Mouse (Mus musculus) ES-Bruce4 (cell line): Measurements from ENCODE around the gene Slc9a9. TPM values are rescaled to one million over a fixed set of nuclear protein-coding genes. Genes with fewer than 3 reads are reported as not detected.

Experiments used
- H3K27ac ChIP-seq: 2 replicates; pipeline ENCODE4 v1.5.1; 2012; ENCODE audit warnings: low read length, inconsistent platforms; ENCODE audit not compliant: insufficient read depth
- H3K27me3 ChIP-seq: 2 replicates; pipeline ENCODE4 v1.6.1; 2012; ENCODE audit warnings: mild to moderate bottlenecking, low read length, inconsistent platforms; ENCODE audit not compliant: control insufficient read depth, poor library complexity, insufficient read depth, severe bottlenecking
- H3K36me3 ChIP-seq: 2 replicates; pipeline ENCODE4 v1.6.1; 2012; ENCODE audit warnings: inconsistent platforms, mild to moderate bottlenecking, low read length, moderate library complexity; ENCODE audit not compliant: control insufficient read depth, poor library complexity, insufficient read depth, severe bottlenecking
- H3K4me1 ChIP-seq: one replicate; pipeline ENCODE4 v1.8.1; 2011; ENCODE audit warnings: low read length; ENCODE audit not compliant: control insufficient read depth, insufficient read depth
- H3K4me3 ChIP-seq: 2 replicates; pipeline ENCODE4 v1.5.1; 2011; ENCODE audit warnings: low read depth, mild to moderate bottlenecking, low read length
- H3K9ac ChIP-seq: 2 replicates; pipeline ENCODE4 v1.6.1; 2012; ENCODE audit warnings: low read depth, mild to moderate bottlenecking, inconsistent platforms; ENCODE audit not compliant: poor library complexity, severe bottlenecking
- H3K9me3 ChIP-seq: replicated peaks from 2 replicates; pipeline ENCODE4 v1.6.1; 2012; ENCODE audit warnings: mild to moderate bottlenecking, low read length, inconsistent platforms; ENCODE audit not compliant: control insufficient read depth, poor library complexity, insufficient read depth, severe bottlenecking
- CTCF ChIP-seq: IDR thresholded peaks from one replicate; pipeline ENCODE4 v1.8.1; 2011; ENCODE audit warnings: low read depth, low read length
- EP300 ChIP-seq: IDR thresholded peaks from 2 replicates; pipeline ENCODE4 v1.6.1; 2011; ENCODE audit warnings: low read depth, low read length; ENCODE audit not compliant: insufficient read depth
- POLR2A ChIP-seq: IDR thresholded peaks from one replicate; pipeline ENCODE4 v1.8.1; 2011; ENCODE audit warnings: low read length; ENCODE audit not compliant: insufficient read depth
- polyA plus RNA-seq: library from polyadenylated mRNA; stranded (reverse); fragments of >200 nt; gene quantifications from 2 replicates; pipeline ENCODE4 v1.2.4, GENCODE M21; 2011; ENCODE audit warnings: low read depth; ENCODE audit not compliant: missing spikeins, insufficient read depth, insufficient read length

The Slc9a9 gene
- polyA plus RNA-seq, 1 experiment: not detected

DNA sequence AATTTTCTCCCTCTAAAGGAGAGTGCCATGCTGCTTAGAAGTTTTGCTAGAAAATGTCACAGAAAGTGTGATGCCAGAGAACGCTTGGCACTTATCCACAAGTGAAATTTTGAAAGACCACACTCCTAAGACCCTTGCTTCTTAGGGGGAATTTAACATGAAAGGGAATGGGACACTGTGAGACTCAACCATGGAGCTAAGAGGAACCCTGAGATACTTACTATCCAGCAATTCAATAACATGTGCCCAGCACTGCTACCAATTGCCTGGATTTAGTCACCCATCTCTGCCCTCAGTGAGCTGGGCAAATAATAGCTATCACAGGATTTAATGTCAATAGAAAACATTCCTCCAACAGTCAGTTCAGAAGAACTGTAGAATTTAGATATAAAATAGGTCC lies 198.8 kb downstream of the Slc9a9 start:
- TF ChIP-seq POLR2A (no peak), EP300 (no peak), CTCF (no peak)
- no peak overlapping the region for H3K27ac ChIP-seq
- H3K36me3 ChIP-seq: no peaks in the 10 kb centered on the region
- H3K4me3 ChIP-seq: no peak overlapping the region
- no peak overlapping the region for H3K9ac ChIP-seq
- H3K9me3 ChIP-seq: no peaks in the 10 kb centered on the region
- no peaks in the 10 kb centered on the region for H3K4me1 ChIP-seq
- H3K27me3 ChIP-seq: no peaks in the 10 kb centered on the region

DNA sequence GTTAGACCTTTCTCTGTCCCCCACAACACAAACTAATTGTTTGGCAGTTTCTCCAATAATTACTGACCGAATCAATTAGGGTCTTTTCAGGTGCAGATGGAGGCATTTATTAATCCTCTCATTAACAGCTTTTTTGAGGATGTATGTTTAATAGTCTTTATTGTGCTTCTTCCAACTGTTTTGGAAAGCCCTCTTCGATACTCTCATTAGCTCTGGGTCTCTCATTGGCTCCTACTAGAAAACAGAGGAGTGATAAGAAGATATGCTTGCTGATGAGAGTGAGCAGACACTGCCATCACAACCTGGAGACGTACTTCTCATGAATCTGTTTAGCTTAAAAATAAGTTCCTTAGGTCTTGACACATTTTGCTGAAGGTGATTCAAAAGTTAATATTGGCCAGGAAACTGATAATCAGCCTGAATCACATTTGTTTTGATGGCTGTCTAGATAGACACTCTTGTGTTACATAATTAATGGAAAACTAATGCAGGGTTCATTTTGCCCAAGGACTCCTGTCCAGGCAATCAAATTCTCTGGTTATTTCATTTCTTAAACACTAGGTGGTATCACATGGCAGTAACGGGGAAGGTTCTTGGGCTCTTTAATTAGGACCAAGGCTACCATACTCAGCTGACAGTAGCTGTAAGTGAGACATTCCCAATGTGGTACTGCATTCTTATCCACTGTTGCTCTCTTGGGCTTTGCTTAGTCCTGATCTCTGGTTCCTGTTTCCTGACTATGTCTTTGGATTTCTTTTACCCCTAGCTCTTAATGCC lies 199.5 kb downstream of the Slc9a9 start:
- no peaks in the 10 kb centered on the region for H3K4me1 ChIP-seq
- no peak overlapping the region for H3K9ac ChIP-seq
- no peaks in the 10 kb centered on the region for H3K9me3 ChIP-seq

DNA sequence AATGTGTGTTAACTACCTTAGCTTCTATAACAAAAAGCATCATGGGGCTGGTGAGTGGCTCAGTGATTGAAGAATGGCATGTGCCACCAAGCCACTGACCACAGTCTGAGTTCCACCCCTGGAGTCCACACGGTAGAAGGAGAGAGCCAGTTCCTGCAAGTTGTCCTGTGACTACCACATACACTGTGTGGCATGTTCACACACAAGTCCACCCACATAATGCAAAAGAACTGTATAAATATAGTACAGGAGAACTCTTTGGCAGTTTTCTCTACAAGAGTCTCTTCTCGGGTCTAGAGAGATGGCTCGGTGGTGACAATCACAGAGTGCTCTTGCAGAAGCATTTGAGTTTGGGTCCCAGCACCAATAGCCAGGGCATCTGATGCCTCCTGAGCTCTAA lies 212.8 kb downstream of the Slc9a9 start:
- Histone ChIP-seq H3K27me3 (no peaks in the 10 kb centered on the region), H3K27ac (no peak overlapping the region), H3K4me1 (no peaks in the 10 kb centered on the region), H3K9ac (no peak overlapping the region), H3K4me3 (no peak overlapping the region), H3K36me3 (no peaks in the 10 kb centered on the region), H3K9me3 (no peaks in the 10 kb centered on the region)
- TF ChIP-seq EP300: no peak
- TF ChIP-seq POLR2A: no peak
- no peak for TF ChIP-seq CTCF

More for the DNA sequence above, 199.5 kb downstream of the Slc9a9 start:
- no peaks in the 10 kb centered on the region for H3K27me3 ChIP-seq
- H3K4me3 ChIP-seq: no peak overlapping the region
- TF ChIP-seq CTCF (no peak), EP300 (no peak)
- H3K36me3 ChIP-seq: no peaks in the 10 kb centered on the region
- no peak overlapping the region for H3K27ac ChIP-seq

DNA sequence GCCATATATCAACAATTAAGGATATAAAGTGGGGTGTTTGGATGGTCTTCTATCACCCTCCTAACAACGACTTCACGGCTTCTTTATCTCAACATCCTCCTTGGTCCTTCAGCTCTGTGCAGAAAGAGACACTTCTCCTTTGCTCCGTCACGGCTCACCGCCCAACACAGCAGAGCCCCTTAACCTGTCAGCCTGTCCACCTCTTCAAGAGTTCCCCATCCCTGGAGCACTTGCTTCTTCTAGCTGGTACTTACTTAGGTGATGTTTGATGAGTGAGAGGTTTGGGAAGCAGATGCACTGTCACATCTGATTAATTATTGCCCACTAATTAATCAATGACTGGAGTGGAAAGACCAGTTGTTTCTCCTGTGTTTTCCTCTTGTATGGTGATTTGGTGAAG lies 213.7 kb downstream of the Slc9a9 start:
- no peaks in the 10 kb centered on the region for H3K9me3 ChIP-seq
- H3K4me1 ChIP-seq: no peaks in the 10 kb centered on the region
- no peak overlapping the region for H3K9ac ChIP-seq
- TF ChIP-seq POLR2A (no peak), EP300 (no peak), CTCF (no peak)
- H3K36me3 ChIP-seq: no peaks in the 10 kb centered on the region
- H3K4me3 ChIP-seq: no peak overlapping the region
- H3K27me3 ChIP-seq: no peaks in the 10 kb centered on the region
- no peak overlapping the region for H3K27ac ChIP-seq

DNA sequence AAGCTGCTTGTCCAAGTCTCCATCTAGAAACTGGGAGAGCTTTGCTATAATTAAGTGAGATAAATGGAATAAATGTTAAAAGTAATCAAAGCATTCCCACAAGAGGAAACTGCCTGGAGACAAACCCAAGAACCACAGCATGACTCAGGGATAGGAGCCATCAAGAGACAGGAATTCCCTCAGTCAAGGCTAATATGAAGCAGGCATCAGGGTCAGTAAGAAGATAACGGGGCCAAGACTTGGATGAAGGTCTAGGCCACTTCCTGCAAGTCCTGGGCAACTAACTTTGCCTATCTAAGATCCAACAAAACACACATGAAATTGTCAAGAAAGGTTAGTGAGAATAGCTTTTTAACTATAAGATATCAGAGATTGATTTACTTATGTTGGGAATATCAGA lies 215.4 kb downstream of the Slc9a9 start:
- Histone ChIP-seq H3K4me3 (no peak overlapping the region), H3K27me3 (no peaks in the 10 kb centered on the region), H3K27ac (no peak overlapping the region), H3K36me3 (no peaks in the 10 kb centered on the region), H3K9me3 (no peaks in the 10 kb centered on the region), H3K4me1 (no peaks in the 10 kb centered on the region), H3K9ac (no peak overlapping the region)
- TF ChIP-seq POLR2A: no peak

DNA sequence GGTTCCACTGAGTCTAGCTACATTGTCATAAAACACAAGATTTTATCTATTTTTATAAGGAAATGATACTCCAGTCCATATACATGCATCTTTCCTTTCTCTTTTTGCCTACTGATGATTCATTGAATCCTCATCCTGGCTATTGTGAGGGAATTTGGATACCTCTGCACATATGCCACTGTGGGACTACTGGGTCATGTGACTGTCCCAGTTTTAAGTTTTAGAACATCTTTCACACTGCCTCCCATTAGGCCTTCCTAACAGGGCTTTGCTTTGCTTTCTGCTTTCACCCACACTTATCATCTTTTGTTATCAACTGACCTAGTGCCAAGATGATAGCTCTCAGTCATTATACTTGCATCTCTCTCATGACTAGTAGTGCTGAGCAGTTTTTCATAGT lies 219.9 kb downstream of the Slc9a9 start:
- no peak for TF ChIP-seq EP300
- TF ChIP-seq POLR2A: no peak
- no peak for TF ChIP-seq CTCF
- no peak overlapping the region for H3K9ac ChIP-seq

More for the DNA sequence above, 219.9 kb downstream of the Slc9a9 start:
- Histone ChIP-seq H3K27me3 (no peaks in the 10 kb centered on the region), H3K9me3 (no peaks in the 10 kb centered on the region), H3K27ac (no peak overlapping the region), H3K4me3 (no peak overlapping the region), H3K36me3 (no peaks in the 10 kb centered on the region), H3K4me1 (no peaks in the 10 kb centered on the region)
